Mouse (Mus musculus) embryonic fibroblast, embryonic 13.5 days (primary cell): ENCODE measurements around the gene Zfp467. TPM values are rescaled to one million over a fixed set of nuclear protein-coding genes. Genes with fewer than 3 reads are reported as not detected.
A peak's percentile ranks its signal among the peaks of the same experiment; 100 is the strongest.

Experiments
- H3K27ac ChIP-seq: 2 replicates; pipeline ENCODE4 v1.5.1; 2012; ENCODE audit warnings: low read length, control low read depth, inconsistent platforms; ENCODE audit not compliant: insufficient read depth
- H3K4me1 ChIP-seq: 2 replicates; pipeline ENCODE4 v1.6.1; 2011; ENCODE audit warnings: low read length; ENCODE audit not compliant: control insufficient read depth, insufficient read depth
- H3K4me3 ChIP-seq: 2 replicates; pipeline ENCODE4 v1.5.1; 2011; ENCODE audit warnings: mild to moderate bottlenecking, control low read depth, low read length; ENCODE audit not compliant: insufficient read depth
- CTCF ChIP-seq: IDR thresholded peaks from 2 replicates; pipeline ENCODE4 v1.5.1; 2011; ENCODE audit warnings: mild to moderate bottlenecking, control low read depth, low read length, moderate library complexity, borderline replicate concordance; ENCODE audit not compliant: insufficient read depth
- POLR2A ChIP-seq: IDR thresholded peaks from 2 replicates; pipeline ENCODE4 v1.6.1; 2011; ENCODE audit warnings: low read depth, mild to moderate bottlenecking, control low read depth, low read length, moderate library complexity
- polyA plus RNA-seq: library from polyadenylated mRNA; stranded (reverse); fragments of >200 nt; gene quantifications from 2 replicates; pipeline ENCODE4 v1.2.4, GENCODE M21; 2011; ENCODE audit warnings: low read depth; ENCODE audit not compliant: missing spikeins, insufficient read length

Zfp467 gene
- polyA plus RNA-seq, result 10.6 and 14.7 TPM in 2 replicates

GRCm38 (mm10) chr6:48445181-48446101 lies at the start of gene Zfp467:
Zfp467 (minus strand) TSS chr6:48445825.
- Histone ChIP-seq H3K27ac (peak within 1 kb of the TSS; percentile 24; the same call in 1 of the 2 replicates), H3K4me1 (no peaks in the 10 kb centered on the region), H3K4me3 (peak within 1 kb of the TSS; percentile 69)
- no peak for TF ChIP-seq CTCF
- TF ChIP-seq POLR2A, result peak; percentile 80

GRCm38 (mm10) chr6:48493136-48493730 lies 47.6 kb upstream of the Zfp467 start:
- no peak overlapping the region for H3K4me3 ChIP-seq
- TF ChIP-seq POLR2A (no peak), CTCF (no peak)
- no peak overlapping the region for H3K27ac ChIP-seq
- H3K4me1 ChIP-seq, result no peaks in the 10 kb centered on the region; the same call in 1 of the 2 replicates

- no peak for TF ChIP-seq POLR2A
- no peak for TF ChIP-seq CTCF
Measured at GRCm38 (mm10) chr6:48491361-48491760, 45.7 kb upstream of the Zfp467 start.

GRCm38 (mm10) chr6:48489741-48490140 lies 44.1 kb upstream of the Zfp467 start:
- Histone ChIP-seq H3K4me1 (no peaks in the 10 kb centered on the region; the same call in 1 of the 2 replicates), H3K4me3 (no peak overlapping the region), H3K27ac (no peak overlapping the region)
- TF ChIP-seq CTCF (no peak), POLR2A (no peak)

More at GRCm38 (mm10) chr6:48491361-48491760, 45.7 kb upstream of the Zfp467 start:
- Histone ChIP-seq H3K4me3 (no peak overlapping the region), H3K4me1 (no peaks in the 10 kb centered on the region; the same call in 1 of the 2 replicates), H3K27ac (no peak overlapping the region)

GRCm38 (mm10) chr6:48487747-48488725 lies 42.4 kb upstream of the Zfp467 start:
- H3K27ac ChIP-seq, result no peak overlapping the region

GRCm38 (mm10) chr6:48482501-48482900 lies 36.9 kb upstream of the Zfp467 start:
- Histone ChIP-seq H3K27ac (no peak overlapping the region), H3K4me1 (no peaks in the 10 kb centered on the region), H3K4me3 (no peak overlapping the region)
- no peak for TF ChIP-seq POLR2A
- TF ChIP-seq CTCF, result no peak

More at GRCm38 (mm10) chr6:48487747-48488725, 42.4 kb upstream of the Zfp467 start:
- Histone ChIP-seq H3K4me1 (no peaks in the 10 kb centered on the region; the same call in 1 of the 2 replicates), H3K4me3 (no peak overlapping the region)
- TF ChIP-seq POLR2A (no peak), CTCF (no peak)

GRCm38 (mm10) chr6:48478446-48478845 lies 32.8 kb upstream of the Zfp467 start:
- no peak for TF ChIP-seq POLR2A
- no peak for TF ChIP-seq CTCF
- Histone ChIP-seq H3K4me1 (no peaks in the 10 kb centered on the region), H3K27ac (no peak overlapping the region), H3K4me3 (no peak overlapping the region)

- Histone ChIP-seq H3K27ac (no peak overlapping the region), H3K4me3 (no peak overlapping the region), H3K4me1 (no peaks in the 10 kb centered on the region)
- TF ChIP-seq POLR2A (no peak), CTCF (no peak)
Measured at GRCm38 (mm10) chr6:48470739-48471138, 25.1 kb upstream of the Zfp467 start.

GRCm38 (mm10) chr6:48467490-48467889 lies 21.9 kb upstream of the Zfp467 start:
- Histone ChIP-seq H3K4me3 (no peak overlapping the region), H3K4me1 (no peaks in the 10 kb centered on the region), H3K27ac (no peak overlapping the region)
- TF ChIP-seq CTCF (no peak), POLR2A (no peak)
